8 mouse cellular contexts compared by ENCODE assay signal in the genomic region with DNA sequence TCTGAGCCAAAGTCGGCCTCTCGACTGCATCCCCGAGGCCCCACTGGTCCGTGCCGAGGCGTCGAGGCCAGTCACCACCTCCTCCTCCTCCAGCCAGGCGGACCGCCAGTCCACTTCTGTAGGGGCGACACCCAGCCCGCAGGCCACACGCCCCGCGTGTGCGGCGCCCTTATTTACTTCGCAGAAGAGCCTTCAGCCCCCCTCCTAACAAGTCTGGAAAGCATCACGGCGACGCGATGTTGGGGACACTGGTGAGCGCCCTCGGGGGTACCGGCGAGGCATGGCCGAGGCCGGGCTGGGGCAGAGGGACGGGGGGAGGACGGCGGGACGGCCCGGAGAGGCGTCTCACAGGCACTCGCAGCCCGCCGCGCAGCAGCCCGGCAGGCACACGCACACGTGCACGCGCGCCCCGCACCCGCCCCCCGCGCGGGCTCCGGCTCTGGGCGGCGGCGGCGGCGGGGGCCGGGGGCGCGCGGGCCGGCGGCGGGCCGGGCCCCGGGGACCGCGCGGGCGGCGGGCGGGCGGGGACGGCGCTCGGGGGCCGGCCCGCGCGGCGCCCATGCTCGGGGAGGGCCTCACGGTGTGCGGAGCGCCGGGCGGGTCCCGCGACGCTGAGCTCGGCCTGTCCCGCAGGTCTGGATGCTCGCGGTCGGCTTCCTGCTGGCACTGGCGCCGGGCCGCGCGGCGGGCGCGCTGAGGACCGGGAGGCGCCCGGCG. TPM values are rescaled to one million over a fixed set of nuclear protein-coding genes. Genes with fewer than 3 reads are reported as not detected.
DNase-seq lines count a peak whose midpoint lies in the region; ATAC-seq and TF ChIP-seq lines count a peak whose summit lies in the region.

Il17d (plus strand) TSS at position 107 of the 717 bp plus-strand sequence.

- no peaks in the 10 kb centered on the region for H3K9me3 ChIP-seq in forebrain, embryonic 15.5 days
- no peaks in the 10 kb centered on the region for H3K9me3 ChIP-seq in hindbrain, embryonic 14.5 days (ENCODE audit: control insufficient read depth, low read length)
- no peaks in the 10 kb centered on the region for H3K9me3 ChIP-seq in liver, embryonic 11.5 days (ENCODE audit: control insufficient read depth, low read length)
- H3K9me3 ChIP-seq in neural tube, embryonic 11.5 days (ENCODE audit: control insufficient read depth, low read length), result no peaks in the 10 kb centered on the region

- no peaks in the 10 kb centered on the region for H3K36me3 ChIP-seq in forebrain, embryonic 15.5 days
- H3K36me3 ChIP-seq in hindbrain, embryonic 14.5 days (replicated peaks; ENCODE audit: control insufficient read depth, insufficient read depth), result no peaks in the 10 kb centered on the region
- H3K36me3 ChIP-seq in liver, embryonic 11.5 days (ENCODE audit: control insufficient read depth, insufficient read depth, low read length), result no peaks in the 10 kb centered on the region
- no peaks in the 10 kb centered on the region for H3K36me3 ChIP-seq in neural tube, embryonic 11.5 days (ENCODE audit: control insufficient read depth, insufficient read depth, low read length)

- no peak for TF ChIP-seq CTCF in brain, embryonic 14.5 days (IDR thresholded peaks at IDR 0.05; ENCODE audit: borderline replicate concordance, extremely low read depth, insufficient read depth, insufficient read length)

- peak; percentile 26 to 48 for DNase-seq in lung, adult 18-20 months
- DNase-seq in lung, postnatal 25 days (ENCODE audit: low spot score), result no peak
- peak; percentile 63 for DNase-seq in brain, embryonic 14.5 days (ENCODE audit: low read depth)
- peak; percentile 66 for DNase-seq in hindbrain, embryonic 14.5 days (ENCODE audit: low spot score)
- DNase-seq in liver, embryonic 11.5 days (ENCODE audit: low spot score), result no peak
- DNase-seq in neural tube, embryonic 11.5 days (ENCODE audit: low spot score), result peak; percentile 54

- H3K4me2 ChIP-seq in forebrain, embryonic 15.5 days (replicated peaks), result peak within 1 kb of the TSS; percentile 79
- H3K4me2 ChIP-seq in hindbrain, embryonic 14.5 days (replicated peaks), result peak within 1 kb of the TSS; percentile 89
- peak within 1 kb of the TSS; percentile 88 for H3K4me2 ChIP-seq in liver, embryonic 11.5 days
- peak within 1 kb of the TSS; percentile 75 for H3K4me2 ChIP-seq in neural tube, embryonic 11.5 days (ENCODE audit: low read depth)

- peak within 1 kb of the TSS; percentile 79 for H3K9ac ChIP-seq in forebrain, embryonic 15.5 days (replicated peaks)
- H3K9ac ChIP-seq in hindbrain, embryonic 14.5 days, result peak within 1 kb of the TSS; percentile 88
- H3K9ac ChIP-seq in liver, embryonic 11.5 days (ENCODE audit: low read depth, low read length), result peak within 1 kb of the TSS; percentile 46
- peak within 1 kb of the TSS; percentile 64 for H3K9ac ChIP-seq in neural tube, embryonic 11.5 days (ENCODE audit: low read length)

- H3K4me3 ChIP-seq in forebrain, embryonic 15.5 days, result peak within 1 kb of the TSS; percentile 90
- peak within 1 kb of the TSS; percentile 87 for H3K4me3 ChIP-seq in hindbrain, embryonic 14.5 days (replicated peaks; ENCODE audit: low read length)
- H3K4me3 ChIP-seq in liver, embryonic 11.5 days (ENCODE audit: low read depth, low read length), result peak within 1 kb of the TSS; percentile 68
- H3K4me3 ChIP-seq in neural tube, embryonic 11.5 days (ENCODE audit: low read depth, low read length), result peak within 1 kb of the TSS; percentile 72

- H3K27me3 ChIP-seq in forebrain, embryonic 15.5 days, result peaks cover 4% of the 10 kb centered on the region; the same call in 1 of the 2 replicates
- peaks cover 13% of the 10 kb centered on the region; the same call in 1 of the 2 replicates for H3K27me3 ChIP-seq in hindbrain, embryonic 14.5 days (ENCODE audit: control insufficient read depth, insufficient read depth, low read length)
- H3K27me3 ChIP-seq in liver, embryonic 11.5 days (replicated peaks; ENCODE audit: control insufficient read depth, insufficient read depth, low read length), result peaks cover 16% of the 10 kb centered on the region
- peaks cover 7% of the 10 kb centered on the region for H3K27me3 ChIP-seq in neural tube, embryonic 11.5 days (ENCODE audit: control insufficient read depth, insufficient read depth, low read length)

- 0 out of 2 replicates have a peak, but pooled peaks have one; percentile 26 for TF ChIP-seq POLR2A in brain, embryonic 14.5 days (IDR thresholded peaks at IDR 0.05; ENCODE audit: borderline replicate concordance, extremely low read depth, insufficient read depth, insufficient read length, poor library complexity, severe bottlenecking)

- peak; percentile 56 for ATAC-seq in forebrain, embryonic 15.5 days (replicated peaks)
- ATAC-seq in hindbrain, embryonic 14.5 days (ENCODE audit: low FRiP score), result peak; percentile 74
- peak; percentile 15; the same call in 1 of the 2 replicates for ATAC-seq in liver, embryonic 11.5 days (replicated peaks; ENCODE audit: low FRiP score)
- peak; percentile 67; the same call in 1 of the 2 replicates for ATAC-seq in neural tube, embryonic 11.5 days (ENCODE audit: insufficient read depth, low FRiP score, low TSS enrichment)
- ATAC-seq in megakaryocyte progenitor cell, adult 5-6 weeks (replicated peaks; ENCODE audit: poor library complexity), result no peak

- under 1% methylated on average over 60 of the region's 104 CpGs for WGBS in forebrain, embryonic 15.5 days
- WGBS in hindbrain, embryonic 14.5 days, result under 1% methylated on average over 52 of the region's 104 CpGs
- WGBS in liver, embryonic 11.5 days, result under 1% methylated on average over 48 of the region's 104 CpGs
- under 1% methylated on average over 27 of the region's 104 CpGs for WGBS in neural tube, embryonic 11.5 days

- H3K27ac ChIP-seq in forebrain, embryonic 15.5 days (replicated peaks), result peak within 1 kb of the TSS; percentile 69
- peak within 1 kb of the TSS; percentile 74 for H3K27ac ChIP-seq in hindbrain, embryonic 14.5 days
- no peak within 1 kb of the TSS for H3K27ac ChIP-seq in liver, embryonic 11.5 days (ENCODE audit: low read depth, low read length)
- no peak within 1 kb of the TSS for H3K27ac ChIP-seq in neural tube, embryonic 11.5 days (ENCODE audit: low read depth, low read length)

- H3K4me1 ChIP-seq in forebrain, embryonic 15.5 days, result peaks cover 17% of the 10 kb centered on the region
- H3K4me1 ChIP-seq in hindbrain, embryonic 14.5 days (replicated peaks; ENCODE audit: control insufficient read depth, insufficient read depth, low read length), result peaks cover 6% of the 10 kb centered on the region; the same call in 1 of the 2 replicates
- H3K4me1 ChIP-seq in liver, embryonic 11.5 days (replicated peaks; ENCODE audit: control insufficient read depth, insufficient read depth, low read length), result peaks cover 17% of the 10 kb centered on the region
- 0 out of 2 replicates have a peak, but pooled peaks cover 6% of the 10 kb centered on the region for H3K4me1 ChIP-seq in neural tube, embryonic 11.5 days (ENCODE audit: control insufficient read depth, insufficient read depth, low read length)

RNA-seq across cellular contexts. Expression of gene Il17d, which starts in this region (rescaled TPM):
- polyA plus RNA-seq in brain, embryonic 14.5 days (2012; rRNA removed), result 23.4 and 32.7 TPM in 2 replicates
- polyA plus RNA-seq in forebrain, embryonic 15.5 days (2015; fragmentation: Nextera tagmentation; extraction: Ambion mirVana), result 4.6 and 5.8 TPM in 2 replicates
- polyA plus RNA-seq in hindbrain, embryonic 14.5 days (2014; fragmentation: Nextera tagmentation; extraction: Ambion mirVana), result 4.6 and 4.8 TPM in 2 replicates
- 0.26 and 0.43 TPM in 2 replicates for polyA plus RNA-seq in liver, embryonic 11.5 days (2014; fragmentation: Nextera tagmentation; extraction: Ambion mirVana)
- polyA plus RNA-seq in neural tube, embryonic 11.5 days (2014; fragmentation: Nextera tagmentation; extraction: Ambion mirVana), result 0.48 and 1.7 TPM in 2 replicates
- not detected in 2 replicates for total RNA-seq in megakaryocyte progenitor cell, adult 5-6 weeks (2015)
- total RNA-seq in megakaryocyte progenitor cell, adult 5-6 weeks (2017), result 0.17 TPM in 1 of 2 replicates, not detected in the other

Comparison
In these comparisons a context has a peak if more than half of its experiments do, and no peak if none do; other contexts are left out.
1. DNase-seq: peak in lung, adult 18-20 months (2 of 2), brain, embryonic 14.5 days (single experiment), hindbrain, embryonic 14.5 days (single experiment) and neural tube, embryonic 11.5 days (single experiment); none in lung, postnatal 25 days (single experiment) and liver, embryonic 11.5 days (single experiment).
2. Peak in ATAC-seq, H3K4me3 ChIP-seq, H3K9ac ChIP-seq and H3K4me2 ChIP-seq in liver, embryonic 11.5 days; RNA of the gene not detected or under 1 TPM.
3. H3K27ac ChIP-seq: peak in forebrain, embryonic 15.5 days (single experiment) and hindbrain, embryonic 14.5 days (single experiment); none in liver, embryonic 11.5 days (single experiment) and neural tube, embryonic 11.5 days (single experiment).
4. Peak in every context shown above with its lines, with median percentiles within 50 percentile points of each other: H3K4me2 ChIP-seq, H3K4me3 ChIP-seq and H3K9ac ChIP-seq.